37 mouse cellular contexts compared by ENCODE assay signal in the genomic region with DNA sequence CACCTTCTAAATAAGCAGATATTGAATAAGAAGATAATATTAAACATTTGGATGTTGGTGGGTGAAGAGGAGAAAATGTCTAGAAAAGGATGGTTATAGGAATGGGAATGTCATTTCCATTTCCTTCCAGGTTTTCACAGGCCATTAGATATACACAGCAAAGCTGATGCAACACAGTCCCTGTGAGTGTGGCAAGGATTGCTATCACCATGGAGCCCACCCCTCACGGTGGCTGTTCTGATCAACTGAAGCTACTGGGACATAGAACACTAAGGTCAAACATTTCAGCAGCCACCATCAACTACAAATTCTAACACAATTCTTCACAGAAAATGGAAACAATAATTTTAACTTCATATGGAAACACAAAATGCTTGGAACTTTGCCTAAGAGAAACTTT. TPM values are rescaled to one million over a fixed set of nuclear protein-coding genes. Genes with fewer than 3 reads are reported as not detected.
"Had no signal": no experiment of that assay in that cellular context is flagged by ENCODE, and none has a peak within 500 bp of the region (broad histone marks: within the 10 kb centered on the region; RNA-seq: fewer than 3 reads in every experiment).

No protein-coding gene starts in this region.

- H3K4me2 ChIP-seq: embryonic facial prominence, embryonic 12.5 days; embryonic facial prominence, embryonic 13.5 days; embryonic facial prominence, embryonic 15.5 days; forebrain, embryonic 12.5 days; forebrain, embryonic 13.5 days; forebrain, embryonic 15.5 days had no signal

- DNase-seq: cerebellum, adult 2 months; cerebellum, adult 8-10 months; cerebellum, adult 9-10 months; cerebellum, adult 9-11 months; cerebellum, postnatal 10 days; cerebellum, postnatal 14 days; cerebellum, postnatal 25 days; cerebellum, postnatal 36 days; embryo, embryonic 11 days; forebrain, postnatal 0 days; gastrocnemius, adult 2 months; gastrocnemius, postnatal 10 days; gastrocnemius, postnatal 14 days; gastrocnemius, postnatal 25 days; gastrocnemius, postnatal 36 days; heart, adult 18-20 months; heart, adult 2 months had no signal

- H3K27ac ChIP-seq: embryonic facial prominence, embryonic 10.5 days; embryonic facial prominence, embryonic 12.5 days; embryonic facial prominence, embryonic 13.5 days; embryonic facial prominence, embryonic 15.5 days; forebrain, embryonic 10.5 days; forebrain, embryonic 12.5 days; forebrain, embryonic 13.5 days; forebrain, embryonic 15.5 days; gastrocnemius, adult 2 months; heart, adult 2 months had no signal

- ATAC-seq: forebrain, embryonic 13.5 days; forebrain, embryonic 14.5 days; forebrain, embryonic 15.5 days; forebrain, embryonic 16.5 days; forebrain, postnatal 0 days had no signal

- H3K27me3 ChIP-seq: embryonic facial prominence, embryonic 12.5 days; embryonic facial prominence, embryonic 13.5 days; embryonic facial prominence, embryonic 15.5 days; forebrain, embryonic 12.5 days; forebrain, embryonic 13.5 days; forebrain, embryonic 15.5 days had no signal

- H3K4me3 ChIP-seq: embryonic facial prominence, embryonic 10.5 days; embryonic facial prominence, embryonic 12.5 days; embryonic facial prominence, embryonic 13.5 days; embryonic facial prominence, embryonic 15.5 days; erythroblast, embryonic 14.5 days; forebrain, embryonic 10.5 days; forebrain, embryonic 12.5 days; forebrain, embryonic 13.5 days; forebrain, embryonic 15.5 days; gastrocnemius, adult 2 months; heart, adult 2 months had no signal

- H3K4me1 ChIP-seq: embryonic facial prominence, embryonic 10.5 days; embryonic facial prominence, embryonic 12.5 days; embryonic facial prominence, embryonic 13.5 days; embryonic facial prominence, embryonic 15.5 days; forebrain, embryonic 10.5 days; forebrain, embryonic 12.5 days; forebrain, embryonic 13.5 days; forebrain, embryonic 15.5 days had no signal

- H3K9me3 ChIP-seq: embryonic facial prominence, embryonic 10.5 days; embryonic facial prominence, embryonic 12.5 days; embryonic facial prominence, embryonic 13.5 days; embryonic facial prominence, embryonic 15.5 days; forebrain, embryonic 10.5 days; forebrain, embryonic 12.5 days; forebrain, embryonic 13.5 days; forebrain, embryonic 15.5 days had no signal

- H3K9ac ChIP-seq: embryonic facial prominence, embryonic 12.5 days; embryonic facial prominence, embryonic 13.5 days; embryonic facial prominence, embryonic 15.5 days; forebrain, embryonic 12.5 days; forebrain, embryonic 13.5 days; forebrain, embryonic 15.5 days; forebrain, postnatal 0 days had no signal

- H3K36me3 ChIP-seq: embryonic facial prominence, embryonic 10.5 days; embryonic facial prominence, embryonic 12.5 days; embryonic facial prominence, embryonic 13.5 days; embryonic facial prominence, embryonic 15.5 days; forebrain, embryonic 10.5 days; forebrain, embryonic 12.5 days; forebrain, embryonic 15.5 days had no signal

RNA-seq across cellular contexts. Expression of gene Gm21897, which starts 56.7 kb away (rescaled TPM):
- total RNA-seq: forebrain, postnatal 0 days; gastrocnemius, adult 18-20 months; gastrocnemius, adult 2 months; gastrocnemius, adult 8-10 months; gastrocnemius, postnatal 10 days; gastrocnemius, postnatal 14 days; gastrocnemius, postnatal 25 days; gastrocnemius, postnatal 36 days; gastrocnemius, postnatal 4 days; granulocyte monocyte progenitor cell, adult 5-6 weeks; heart, adult 18-20 months; heart, adult 2 months had no signal
- polyA plus RNA-seq: cerebellum, adult 2 months; embryonic facial prominence, embryonic 10.5 days; embryonic facial prominence, embryonic 11.5 days; embryonic facial prominence, embryonic 12.5 days; embryonic facial prominence, embryonic 13.5 days; embryonic facial prominence, embryonic 14.5 days; embryonic facial prominence, embryonic 15.5 days; erythroblast, embryonic 14.5 days; forebrain, embryonic 10.5 days; forebrain, embryonic 11.5 days; forebrain, embryonic 12.5 days; forebrain, embryonic 13.5 days; forebrain, embryonic 14.5 days; forebrain, embryonic 15.5 days; forebrain, embryonic 16.5 days; forebrain, postnatal 0 days; frontal cortex, adult 2 months; gonadal fat pad, adult 2 months; heart, adult 2 months had no signal
